Mouse (Mus musculus) spleen, adult 12 weeks (tissue): ENCODE results near the gene Fermt1.

Source experiments
- DNase-seq: peaks from one replicate; pipeline ENCODE4 v3.0.0; 2022; ENCODE audit warnings: low spot score

Fermt1 gene

GRCm38 (mm10) chr2:132945326-132946207 is at the start of gene Fermt1:
Fermt1 (minus strand) TSS chr2:132945906.
- no peak for DNase-seq

- DNase-seq: no peak
Measured at GRCm38 (mm10) chr2:132992659-132993531, 47.2 kb upstream of the Fermt1 start.

- DNase-seq: no peak
Measured at GRCm38 (mm10) chr2:132989778-132990564, 44.3 kb upstream of the Fermt1 start.

GRCm38 (mm10) chr2:132973346-132973745 is 27.6 kb upstream of the Fermt1 start:
- DNase-seq: no peak

- no peak for DNase-seq
Measured at GRCm38 (mm10) chr2:132970772-132971173, 25.1 kb upstream of the Fermt1 start.

GRCm38 (mm10) chr2:132957786-132958185 is 12.1 kb upstream of the Fermt1 start:
- DNase-seq: no peak

- DNase-seq: no peak
Measured at GRCm38 (mm10) chr2:132952197-132952596, 6.5 kb upstream of the Fermt1 start.

GRCm38 (mm10) chr2:132948174-132948573 is 2.5 kb upstream of the Fermt1 start:
- no peak for DNase-seq

- no peak for DNase-seq
Measured at GRCm38 (mm10) chr2:132946976-132947375, 1.3 kb upstream of the Fermt1 start.

- DNase-seq: no peak
Measured at GRCm38 (mm10) chr2:132944711-132945325, 888 bp downstream of the Fermt1 start.

GRCm38 (mm10) chr2:132943997-132944396 is 1.7 kb downstream of the Fermt1 start:
- no peak for DNase-seq

- no peak for DNase-seq
Measured at GRCm38 (mm10) chr2:132943596-132943995, 2.1 kb downstream of the Fermt1 start.

- no peak for DNase-seq
Measured at GRCm38 (mm10) chr2:132939056-132939455, 6.7 kb downstream of the Fermt1 start.

- no peak for DNase-seq
Measured at GRCm38 (mm10) chr2:132936176-132936575, 9.5 kb downstream of the Fermt1 start.

- DNase-seq: no peak
Measured at GRCm38 (mm10) chr2:132934711-132935110, 11.0 kb downstream of the Fermt1 start.

GRCm38 (mm10) chr2:132934142-132934541 is 11.6 kb downstream of the Fermt1 start:
- DNase-seq: no peak

- no peak for DNase-seq
Measured at GRCm38 (mm10) chr2:132928999-132929398, 16.7 kb downstream of the Fermt1 start.

GRCm38 (mm10) chr2:132927871-132928270 is 17.8 kb downstream of the Fermt1 start:
- no peak for DNase-seq

- DNase-seq: no peak
Measured at GRCm38 (mm10) chr2:132927298-132927697, 18.4 kb downstream of the Fermt1 start.

GRCm38 (mm10) chr2:132923290-132924085 is 22.2 kb downstream of the Fermt1 start:
- no peak for DNase-seq
